Mouse (Mus musculus) kidney, embryonic 14.5 days (tissue): ENCODE results near the gene Psmb6. TPM values are rescaled to one million over a fixed set of nuclear protein-coding genes. Genes with fewer than 3 reads are reported as not detected.

Experiments used
- ATAC-seq: fragments of 200-750 bp; cut with Nextera tagmentation; 2 replicates; pipeline ENCODE4 v1.8.0; 2017; ENCODE audit warnings: moderate number of reproducible peaks, mild to moderate bottlenecking, moderate TSS enrichment, moderate library complexity; ENCODE audit not compliant: low FRiP score, low TSS enrichment
- H3K27ac ChIP-seq: fragments of 300-500 bp; sonication (generic); 2 replicates; pipeline ENCODE4 v1.5.1; 2014; ENCODE audit warnings: low read depth, mild to moderate bottlenecking, low read length, moderate library complexity, mixed read lengths
- H3K27me3 ChIP-seq: fragments of 300-500 bp; sonication (generic); 2 replicates; pipeline ENCODE4 v1.6.1; 2014; ENCODE audit warnings: mild to moderate bottlenecking, low read length; ENCODE audit not compliant: control insufficient read depth, insufficient read depth
- H3K36me3 ChIP-seq: fragments of 300-500 bp; sonication (generic); 2 replicates; pipeline ENCODE4 v1.6.1; 2014; ENCODE audit warnings: low read length, mixed read lengths; ENCODE audit not compliant: control insufficient read depth, insufficient read depth
- H3K4me1 ChIP-seq: fragments of 300-500 bp; sonication (generic); 2 replicates; pipeline ENCODE4 v1.6.1; 2014; ENCODE audit warnings: low read length, mixed read lengths; ENCODE audit not compliant: control insufficient read depth, insufficient read depth
- H3K4me2 ChIP-seq: fragments of 300-500 bp; sonication (generic); replicated peaks from 2 replicates; pipeline ENCODE4 v1.6.1; 2014; ENCODE audit warnings: low read depth, mild to moderate bottlenecking, low read length
- H3K4me3 ChIP-seq: fragments of 300-500 bp; sonication (generic); 2 replicates; pipeline ENCODE4 v1.5.1; 2014; ENCODE audit warnings: mild to moderate bottlenecking, low read length
- H3K9ac ChIP-seq: fragments of 300-500 bp; sonication (generic); 2 replicates; pipeline ENCODE4 v1.6.1; 2014; ENCODE audit warnings: low read depth, mild to moderate bottlenecking, low read length, moderate library complexity
- H3K9me3 ChIP-seq: fragments of 300-500 bp; sonication (generic); 2 replicates; pipeline ENCODE4 v1.6.1; 2016; ENCODE audit warnings: low read length; ENCODE audit not compliant: control insufficient read depth
- WGBS: fragments of 180-500 bp; shearing (Covaris S2); extraction: QIAGEN DNeasy Blood & Tissue Kit; methylation state at CpG from one replicate; pipeline ENCODE4 v1.1.7; 2014; 5-methylcytosine and 5-hydroxymethylcytosine counted together
- polyA plus RNA-seq: library from polyadenylated mRNA; unstranded; fragments of >200 nt; fragmentation: Nextera tagmentation; extraction: Ambion mirVana; gene quantifications from 2 replicates; pipeline ENCODE4 v1.2.1, GENCODE M21; 2014

Gene Psmb6
- polyA plus RNA-seq, 1 experiment from 2014 or later = 823 TPM

DNA sequence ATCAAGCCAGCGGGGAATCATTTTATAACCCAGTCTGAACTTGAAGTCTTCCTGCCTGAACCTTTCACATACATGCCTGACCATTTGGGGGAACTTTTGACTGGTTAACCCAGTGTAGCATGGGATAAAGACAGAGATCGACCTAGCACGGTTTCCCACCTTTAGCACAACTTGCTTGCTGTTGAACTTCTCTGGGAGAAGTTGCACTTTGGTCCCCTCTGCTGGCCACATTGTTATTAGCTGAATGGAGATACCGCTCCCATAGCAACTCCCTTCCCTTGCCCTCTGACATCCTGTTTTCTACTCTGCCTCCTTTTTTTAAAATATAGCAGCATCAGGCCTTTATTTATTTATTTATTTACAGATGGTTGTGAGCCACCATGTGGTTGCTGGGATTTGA is 18.8 kb upstream of the Psmb6 start:
- Histone ChIP-seq H3K4me2 (no peak overlapping the region), H3K9ac (no peak overlapping the region), H3K27me3 (no peaks in the 10 kb centered on the region), H3K4me1 (0 out of 2 replicates have a peak, but pooled peaks cover 4% of the 10 kb centered on the region), H3K36me3 (no peaks in the 10 kb centered on the region), H3K4me3 (no peak overlapping the region), H3K27ac (no peak overlapping the region), H3K9me3 (no peaks in the 10 kb centered on the region)
- no peak for ATAC-seq
- 25% methylated on average over 4 of the region's 4 CpGs for WGBS

DNA sequence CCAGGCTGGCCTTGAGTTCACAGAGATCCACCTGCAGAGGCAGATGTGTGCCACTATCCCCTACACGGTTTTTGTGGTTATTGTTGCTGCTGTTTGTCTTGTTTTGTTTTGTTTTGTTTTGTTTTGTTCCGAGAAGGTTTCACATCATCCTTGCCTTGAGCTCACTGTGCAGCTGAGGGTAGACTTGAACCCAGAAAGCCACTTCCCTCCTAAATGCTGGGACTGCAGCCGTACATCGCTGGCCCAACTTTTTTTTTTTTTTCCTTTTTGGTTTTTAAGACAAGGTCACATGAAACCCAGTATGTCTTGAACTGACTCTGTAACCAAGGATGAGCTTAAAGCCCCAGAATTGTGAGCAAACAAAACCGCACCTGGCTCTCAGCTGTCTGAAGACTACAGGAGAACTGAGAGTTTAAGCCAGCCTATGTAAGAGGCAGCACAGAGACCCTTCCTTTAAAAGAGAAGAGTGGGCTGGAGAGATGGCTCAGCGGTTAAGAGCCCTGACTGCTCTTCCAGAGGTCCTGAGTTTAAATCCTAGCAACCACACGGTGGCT is 18.1 kb upstream of the Psmb6 start:
- Histone ChIP-seq H3K27ac (no peak overlapping the region), H3K4me1 (0 out of 2 replicates have a peak, but pooled peaks cover 4% of the 10 kb centered on the region), H3K4me3 (no peak overlapping the region), H3K36me3 (no peaks in the 10 kb centered on the region), H3K4me2 (no peak overlapping the region), H3K27me3 (no peaks in the 10 kb centered on the region), H3K9me3 (no peaks in the 10 kb centered on the region), H3K9ac (no peak overlapping the region)
- 79% methylated on average over 7 of the region's 7 CpGs for WGBS
- ATAC-seq = no peak

DNA sequence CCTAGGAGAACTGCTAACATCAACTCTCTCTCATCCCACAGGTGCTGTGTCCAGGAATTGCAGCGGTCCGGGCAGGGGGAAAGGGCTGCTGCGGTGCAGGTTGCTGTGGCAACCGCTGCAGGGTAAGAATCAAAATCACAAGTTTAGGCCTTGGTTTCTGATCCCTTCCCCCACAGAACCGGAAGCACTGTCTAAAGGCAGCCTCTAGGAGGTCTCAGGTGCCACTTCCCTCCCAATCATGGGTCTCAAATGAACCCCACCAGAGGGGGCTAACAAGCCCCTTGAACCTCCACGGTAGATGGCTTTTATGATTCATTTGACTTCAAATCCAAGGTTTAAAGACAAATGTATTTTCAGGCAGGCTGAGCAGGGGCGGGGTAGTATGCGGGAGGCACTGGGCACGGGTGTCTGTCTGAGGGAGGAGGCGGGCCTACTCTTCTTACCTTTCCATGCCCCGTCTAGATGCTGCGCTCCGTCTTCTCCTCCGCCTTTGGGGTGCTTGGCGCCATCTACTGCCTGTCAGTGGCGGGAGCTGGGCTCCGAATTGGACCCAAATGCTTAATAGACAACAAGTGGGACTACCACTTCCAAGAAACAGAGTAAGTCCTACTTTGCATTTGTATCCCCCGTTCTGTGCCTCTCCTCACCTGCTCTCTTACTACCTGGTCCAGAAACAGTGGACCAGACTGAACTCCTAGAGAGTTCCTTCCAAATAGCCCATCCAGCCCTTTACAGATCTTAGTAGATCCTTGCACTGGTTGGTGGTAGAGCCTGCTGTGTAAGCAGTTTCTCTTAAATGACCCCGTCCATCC is 15.2 kb upstream of the Psmb6 start:
- ATAC-seq = 0 out of 2 replicates have a peak, but pooled peaks have one; percentile 63
- H3K4me3 ChIP-seq = no peak overlapping the region
- H3K36me3 ChIP-seq = no peaks in the 10 kb centered on the region
- H3K9me3 ChIP-seq = no peaks in the 10 kb centered on the region
- H3K27ac ChIP-seq = no peak overlapping the region
- H3K27me3 ChIP-seq = no peaks in the 10 kb centered on the region
- H3K4me1 ChIP-seq = 0 out of 2 replicates have a peak, but pooled peaks cover 5% of the 10 kb centered on the region
- H3K4me2 ChIP-seq = peak overlapping the region; percentile 21
- H3K9ac ChIP-seq = no peak overlapping the region
- 11% methylated on average over 19 of the region's 19 CpGs for WGBS

DNA sequence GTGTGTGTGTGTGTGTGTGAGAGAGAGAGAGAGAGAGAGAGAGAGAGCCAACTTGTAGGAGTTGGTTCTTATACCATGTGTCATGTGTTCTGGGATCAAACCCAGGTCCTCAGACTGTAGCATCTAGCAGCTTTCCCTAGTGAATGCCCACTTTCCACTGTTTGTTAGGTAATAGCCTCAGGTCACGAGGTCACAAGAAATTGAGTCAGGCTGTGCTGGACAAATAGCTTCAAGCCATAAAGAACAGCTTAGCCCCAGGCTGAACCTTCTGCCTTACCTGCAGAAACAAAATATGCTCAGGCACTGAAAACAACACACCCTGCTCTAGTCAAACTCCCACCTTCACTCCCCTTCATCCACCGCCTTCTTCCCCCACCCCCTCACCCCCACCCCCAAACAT is 13.9 kb upstream of the Psmb6 start:
- Histone ChIP-seq H3K9ac (no peak overlapping the region), H3K4me1 (0 out of 2 replicates have a peak, but pooled peaks cover 8% of the 10 kb centered on the region), H3K4me2 (no peak overlapping the region), H3K9me3 (no peaks in the 10 kb centered on the region), H3K27ac (no peak overlapping the region), H3K27me3 (no peaks in the 10 kb centered on the region), H3K36me3 (no peaks in the 10 kb centered on the region), H3K4me3 (no peak overlapping the region)
- no peak for ATAC-seq
- 53% methylated on average over 2 of the region's 2 CpGs for WGBS

DNA sequence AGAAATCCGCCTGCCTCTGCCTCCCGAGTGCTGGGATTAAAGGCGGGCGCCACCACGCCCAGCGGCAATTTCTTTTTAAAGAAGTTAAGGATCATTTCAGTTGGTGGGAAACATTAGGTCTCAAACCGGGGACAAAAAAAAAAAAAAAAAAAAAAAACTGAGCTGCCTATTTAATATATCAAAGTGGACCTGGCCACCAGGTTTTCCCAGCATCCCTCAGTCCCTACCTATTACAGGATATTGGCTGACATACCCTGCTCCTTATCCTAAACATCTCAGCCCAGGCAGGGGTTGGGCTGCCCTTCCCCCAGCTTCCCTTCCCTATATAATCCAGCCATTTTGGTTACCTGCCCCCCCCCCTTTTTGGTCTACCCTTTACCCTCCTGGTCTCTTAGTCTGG is 13.3 kb upstream of the Psmb6 start:
- no peak overlapping the region for H3K4me2 ChIP-seq
- H3K9ac ChIP-seq = no peak overlapping the region
- H3K27ac ChIP-seq = no peak overlapping the region
- ATAC-seq = no peak
- H3K36me3 ChIP-seq = no peaks in the 10 kb centered on the region
- H3K4me1 ChIP-seq = 0 out of 2 replicates have a peak, but pooled peaks cover 8% of the 10 kb centered on the region
- no peak overlapping the region for H3K4me3 ChIP-seq
- H3K27me3 ChIP-seq = no peaks in the 10 kb centered on the region
- 86% methylated on average over 7 of the region's 7 CpGs for WGBS
- no peaks in the 10 kb centered on the region for H3K9me3 ChIP-seq

DNA sequence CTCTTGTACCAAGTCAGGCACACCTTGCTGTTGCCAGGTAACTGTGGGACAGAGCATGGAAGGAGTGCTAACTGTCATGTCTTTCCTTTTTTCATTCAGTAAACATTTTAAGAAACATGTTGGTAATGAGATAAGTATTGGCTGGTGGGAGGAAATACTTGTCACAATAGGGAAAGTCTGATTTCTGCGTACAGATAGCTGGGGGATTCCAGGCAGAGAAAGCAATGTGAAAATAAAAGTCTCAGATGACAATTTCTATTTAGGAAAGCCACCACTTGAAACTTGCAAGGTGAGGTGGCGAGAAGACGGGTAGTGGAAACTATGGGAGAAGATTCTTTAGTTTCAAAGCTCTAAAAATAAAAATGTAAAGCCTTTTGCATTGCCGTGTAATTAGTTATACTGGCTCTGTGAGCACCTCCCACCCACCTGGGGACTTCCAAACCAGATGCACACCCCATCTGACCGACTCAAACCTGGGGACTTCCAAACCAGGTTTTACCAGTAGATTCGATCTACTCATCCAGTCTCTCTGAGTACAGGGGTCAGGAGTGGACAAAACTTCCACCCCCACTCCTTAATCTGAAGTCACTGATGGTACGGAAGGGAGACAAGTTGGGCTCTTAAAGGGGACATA is 12.3 kb upstream of the Psmb6 start:
- Histone ChIP-seq H3K4me1 (0 out of 2 replicates have a peak, but pooled peaks cover 8% of the 10 kb centered on the region), H3K27ac (no peak overlapping the region), H3K4me2 (no peak overlapping the region), H3K36me3 (no peaks in the 10 kb centered on the region), H3K9me3 (no peaks in the 10 kb centered on the region), H3K4me3 (no peak overlapping the region), H3K9ac (no peak overlapping the region), H3K27me3 (no peaks in the 10 kb centered on the region)
- 77% methylated on average over 7 of the region's 7 CpGs for WGBS
- ATAC-seq = no peak

DNA sequence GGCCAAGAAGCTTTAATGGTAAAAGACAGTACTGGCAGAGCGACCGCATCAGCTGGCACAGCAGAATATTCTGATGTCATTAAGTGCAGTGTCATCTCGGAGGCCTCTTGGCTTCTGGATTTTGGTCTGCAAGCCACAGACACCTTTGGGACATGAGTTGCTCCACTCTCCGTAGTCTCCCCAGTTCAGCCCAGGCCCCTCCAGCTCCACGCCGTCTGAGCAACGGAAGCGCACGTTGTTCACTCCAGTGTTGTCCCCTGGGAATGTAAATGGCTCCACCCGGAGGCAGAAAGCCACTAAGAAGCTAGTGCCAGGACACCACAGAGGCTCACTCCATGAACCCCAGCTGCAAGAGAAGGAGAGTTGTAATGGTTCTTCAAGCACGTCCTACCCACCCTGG is 11.6 kb upstream of the Psmb6 start:
- no peak overlapping the region for H3K9ac ChIP-seq
- no peaks in the 10 kb centered on the region for H3K9me3 ChIP-seq
- H3K27ac ChIP-seq = no peak overlapping the region
- no peak overlapping the region for H3K4me3 ChIP-seq
- no peak for ATAC-seq
- H3K4me2 ChIP-seq = no peak overlapping the region
- H3K36me3 ChIP-seq = no peaks in the 10 kb centered on the region
- no peaks in the 10 kb centered on the region for H3K27me3 ChIP-seq
- 0 out of 2 replicates have a peak, but pooled peaks cover 8% of the 10 kb centered on the region for H3K4me1 ChIP-seq
- 62% methylated on average over 11 of the region's 11 CpGs for WGBS

DNA sequence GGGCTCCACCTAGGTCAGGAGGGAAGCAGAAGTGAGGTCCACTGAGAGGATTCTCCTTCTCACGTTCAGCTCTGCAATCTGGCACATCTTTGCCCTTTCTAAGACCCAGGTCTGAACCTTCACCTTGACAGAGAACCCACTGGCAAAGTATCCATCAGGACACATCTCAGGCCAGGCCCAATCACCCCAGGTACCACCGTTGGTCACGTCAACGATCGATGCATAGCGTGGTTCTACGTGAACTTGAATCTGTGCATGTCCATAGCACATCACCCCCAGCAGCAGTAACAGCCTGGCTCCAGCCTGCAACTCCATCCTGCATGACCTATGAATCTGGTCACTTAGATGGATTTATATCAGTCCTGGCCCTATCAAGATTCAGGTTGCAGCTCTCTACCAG is 10.9 kb upstream of the Psmb6 start, which contains the start of gene Vmo1:
Gene Vmo1 (minus strand): TSS at position 329 of the 400 bp plus-strand sequence.
- 0 out of 2 replicates have a peak, but pooled peaks cover 8% of the 10 kb centered on the region for H3K4me1 ChIP-seq
- H3K36me3 ChIP-seq = no peaks in the 10 kb centered on the region
- no peaks in the 10 kb centered on the region; the same call in 1 of the 2 replicates for H3K27me3 ChIP-seq
- no peak within 1 kb of the TSS for H3K4me2 ChIP-seq
- no peak within 1 kb of the TSS for H3K4me3 ChIP-seq
- no peaks in the 10 kb centered on the region for H3K9me3 ChIP-seq
- 80% methylated on average over 7 of the region's 7 CpGs for WGBS
- ATAC-seq = no peak
- H3K27ac ChIP-seq = no peak within 1 kb of the TSS
- H3K9ac ChIP-seq = no peak within 1 kb of the TSS

DNA sequence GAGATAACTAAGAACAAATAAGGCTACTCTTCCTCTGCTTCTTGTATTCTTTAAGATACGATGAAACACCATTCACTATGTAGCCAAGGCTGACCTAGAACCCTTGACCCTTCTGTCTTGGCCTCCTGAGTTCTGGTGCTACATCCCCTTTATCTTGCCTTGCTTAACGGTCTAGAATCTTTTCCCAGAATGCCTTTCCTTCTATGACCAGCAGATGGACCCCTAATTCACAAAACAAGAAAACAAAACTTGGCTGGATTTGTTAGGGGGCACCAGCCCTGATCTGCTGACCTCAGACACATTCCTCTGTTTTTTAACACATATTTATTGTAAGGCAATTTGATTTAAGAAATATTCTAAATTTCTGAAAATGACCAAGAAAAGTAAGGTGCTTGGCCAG is 8.8 kb upstream of the Psmb6 start:
- Histone ChIP-seq H3K4me1 (peaks cover 10% of the 10 kb centered on the region; the same call in 1 of the 2 replicates), H3K36me3 (no peaks in the 10 kb centered on the region), H3K4me2 (no peak overlapping the region), H3K9me3 (no peaks in the 10 kb centered on the region), H3K27me3 (no peaks in the 10 kb centered on the region; the same call in 1 of the 2 replicates), H3K9ac (no peak overlapping the region), H3K27ac (no peak overlapping the region), H3K4me3 (no peak overlapping the region)
- no peak for ATAC-seq
- WGBS = 20% methylated on average over 2 of the region's 2 CpGs
